Mouse (Mus musculus): ENCODE measurements at regions not wholly inside any gene's neighbourhood (a gene's known extent, or its start where the extent isn't known, plus 50 kb on each side); places are given as distances from the start of the nearest gene placed in this dataset.

DNA sequence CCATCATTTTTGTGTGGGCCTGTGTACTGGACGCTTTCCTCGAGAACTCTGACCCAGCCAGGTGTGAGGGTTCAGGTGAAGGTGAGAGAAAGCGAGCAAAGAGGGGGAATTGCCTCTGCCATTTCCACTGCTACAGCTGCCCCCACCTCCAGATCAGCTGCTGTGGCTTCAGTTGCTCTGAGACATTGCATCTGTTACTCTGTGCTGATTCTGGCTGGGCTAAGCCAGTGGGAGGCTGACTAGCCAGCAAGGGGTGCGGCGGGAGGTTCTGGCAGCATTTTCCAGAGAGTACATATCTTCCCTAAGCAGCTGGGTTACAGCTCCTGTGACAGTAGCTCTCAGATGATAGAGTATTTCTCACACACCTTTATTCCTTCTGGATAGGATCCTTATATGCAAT, 712.7 kb upstream of the Cdh18 start:
- no peak for DNase-seq

DNA sequence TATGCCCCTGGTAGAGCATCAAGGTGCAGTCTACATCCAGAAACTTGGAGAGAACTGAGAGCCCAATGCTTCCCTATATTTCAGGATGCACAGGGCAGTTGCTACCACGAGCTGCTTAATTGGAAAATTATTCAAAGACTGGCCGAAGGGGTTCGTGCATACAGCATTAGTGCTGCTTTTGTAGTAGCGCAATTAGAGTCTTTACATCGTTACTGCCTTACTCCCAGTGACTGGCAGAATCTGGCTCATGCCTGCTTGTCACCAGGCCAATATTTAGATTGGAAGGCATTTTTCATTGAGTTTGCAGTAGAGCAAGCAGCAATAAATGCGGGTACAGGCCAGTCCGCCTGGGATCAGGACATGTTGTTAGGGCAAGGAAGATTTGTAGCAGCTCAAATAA, 690.3 kb upstream of the Cdh18 start:
- DNase-seq = no peak

DNA sequence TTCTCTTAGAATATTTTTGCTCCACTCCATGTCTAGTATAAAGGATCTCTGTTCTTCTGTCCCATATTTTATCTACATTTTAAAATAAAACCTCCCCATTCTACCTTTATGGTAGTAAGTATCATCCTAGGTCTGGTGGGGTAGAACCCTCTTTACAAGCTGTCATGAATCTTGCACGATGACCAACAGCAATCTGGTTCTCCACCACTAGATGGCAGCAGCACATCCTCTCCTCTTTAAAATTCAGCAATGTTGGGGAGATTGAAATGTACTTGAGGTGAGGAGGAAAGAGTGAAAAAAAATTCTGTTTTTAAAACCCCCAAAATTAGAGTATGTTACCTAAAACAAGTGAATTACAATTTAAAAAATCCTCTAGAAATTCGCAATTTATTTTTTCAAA, 663.6 kb upstream of the Cdh18 start:
- DNase-seq = peak; percentile 33

Data from gastrocnemius, postnatal 10 days (tissue).